ENCODE assay signal across 30 mouse cellular contexts in the genomic region with DNA sequence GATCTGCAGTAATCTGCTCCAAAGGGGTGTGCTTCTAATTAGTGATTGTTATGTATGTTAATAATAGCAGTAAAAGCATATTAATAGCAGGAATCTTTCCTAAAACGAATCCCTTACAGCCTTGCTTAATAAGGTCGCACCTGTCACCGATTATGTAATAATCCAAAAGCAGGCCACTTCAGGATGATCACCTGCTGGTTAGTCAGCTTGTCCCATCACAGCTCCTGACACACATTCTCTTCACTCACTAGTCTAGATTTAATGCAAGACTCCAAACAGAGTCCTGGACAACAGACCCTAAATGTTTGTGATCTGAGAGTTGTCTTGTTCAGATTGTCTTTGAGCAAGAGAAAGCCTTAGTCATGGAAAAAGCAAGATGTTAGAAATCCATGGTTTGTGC.
DNase-seq lines count a peak whose midpoint lies in the region; ATAC-seq and TF ChIP-seq lines count a peak whose summit lies in the region.
"Had no signal": no experiment of that assay in that cellular context is flagged by ENCODE, and none has a peak within 500 bp of the region (broad histone marks: within the 10 kb centered on the region; RNA-seq: fewer than 3 reads in every experiment).

No protein-coding gene starts in this region.

- TF ChIP-seq CTCF in forebrain, postnatal 0 days (IDR thresholded peaks at IDR 0.05; ENCODE audit: low read depth), result no peak
- TF ChIP-seq CTCF in cerebellum, adult 2 months (IDR thresholded peaks at IDR 0.05; ENCODE audit: borderline replicate concordance, insufficient read depth, low read depth, low read length), result no peak

- no peak for TF ChIP-seq POLR2A in cerebellum, adult 2 months (IDR thresholded peaks at IDR 0.05; ENCODE audit: borderline replicate concordance, insufficient read depth, low read length)

- H3K9ac ChIP-seq in forebrain, postnatal 0 days, result no peak overlapping the region
- no peak overlapping the region for H3K9ac ChIP-seq in midbrain, embryonic 15.5 days
- H3K9ac ChIP-seq: embryonic facial prominence, embryonic 13.5 days; forebrain, embryonic 13.5 days; heart, embryonic 12.5 days; heart, embryonic 15.5 days; hindbrain, embryonic 13.5 days had no signal

- no peak overlapping the region for H3K4me3 ChIP-seq in forebrain, embryonic 10.5 days
- H3K4me3 ChIP-seq in forebrain, postnatal 0 days (ENCODE audit: low read depth, low read length), result no peak overlapping the region
- no peak overlapping the region for H3K4me3 ChIP-seq in cerebellum, adult 2 months (replicated peaks; ENCODE audit: insufficient read depth, low read depth, low read length)
- H3K4me3 ChIP-seq in midbrain, embryonic 15.5 days, result no peak overlapping the region
- H3K4me3 ChIP-seq: embryonic facial prominence, embryonic 10.5 days; embryonic facial prominence, embryonic 13.5 days; erythroblast, embryonic 14.5 days; forebrain, embryonic 13.5 days; heart, embryonic 12.5 days; heart, embryonic 15.5 days; hindbrain, embryonic 10.5 days; hindbrain, embryonic 13.5 days had no signal

- H3K27ac ChIP-seq in forebrain, embryonic 10.5 days, result no peak overlapping the region
- no peak overlapping the region for H3K27ac ChIP-seq in forebrain, postnatal 0 days (ENCODE audit: low read depth, low read length)
- H3K27ac ChIP-seq in cerebellum, adult 2 months (ENCODE audit: insufficient read depth, low read length), result no peak overlapping the region
- no peak overlapping the region for H3K27ac ChIP-seq in midbrain, embryonic 15.5 days
- H3K27ac ChIP-seq: embryonic facial prominence, embryonic 10.5 days; embryonic facial prominence, embryonic 13.5 days; forebrain, embryonic 13.5 days; heart, embryonic 15.5 days; hindbrain, embryonic 10.5 days; hindbrain, embryonic 13.5 days had no signal

- H3K9me3 ChIP-seq in forebrain, embryonic 10.5 days, result no peaks in the 10 kb centered on the region
- H3K9me3 ChIP-seq in forebrain, postnatal 0 days (ENCODE audit: low read length), result no peaks in the 10 kb centered on the region
- H3K9me3 ChIP-seq in midbrain, embryonic 15.5 days, result no peaks in the 10 kb centered on the region
- H3K9me3 ChIP-seq: embryonic facial prominence, embryonic 10.5 days; embryonic facial prominence, embryonic 13.5 days; forebrain, embryonic 13.5 days; heart, embryonic 12.5 days; heart, embryonic 15.5 days; hindbrain, embryonic 10.5 days; hindbrain, embryonic 13.5 days had no signal

- 88% methylated on average over 3 of the region's 3 CpGs for WGBS in forebrain, embryonic 10.5 days
- 82% methylated on average over 3 of the region's 3 CpGs for WGBS in forebrain, postnatal 0 days
- WGBS in cerebellum, adult 2 months, result 11% methylated on average over 3 of the region's 3 CpGs
- 76% methylated on average over 3 of the region's 3 CpGs for WGBS in midbrain, embryonic 15.5 days

- H3K4me2 ChIP-seq in forebrain, postnatal 0 days (ENCODE audit: low read depth), result no peak overlapping the region
- H3K4me2 ChIP-seq in midbrain, embryonic 15.5 days, result no peak overlapping the region
- H3K4me2 ChIP-seq: embryonic facial prominence, embryonic 13.5 days; forebrain, embryonic 13.5 days; heart, embryonic 12.5 days; heart, embryonic 15.5 days; hindbrain, embryonic 13.5 days had no signal

- DNase-seq in cerebellum, postnatal 10 days, result no peak
- peak; percentile 3 for DNase-seq in forebrain, embryonic 10.5 days (ENCODE audit: extremely low spot score, low spot score)
- no peak for DNase-seq in forebrain, postnatal 0 days
- DNase-seq in cerebellum, adult 2 months, result peak; percentile 27 to 78
- peak; percentile 69 for DNase-seq in cerebellum, adult 9-11 months
- no peak for DNase-seq in frontal cortex, postnatal 36 days (ENCODE audit: low spot score in 2 of 2)
- DNase-seq: adrenal gland, adult 2 months; adrenal gland, postnatal 14 days; embryo, embryonic 11 days; gastrocnemius, postnatal 25 days; heart, adult 18-20 months; heart, postnatal 10 days; heart, postnatal 36 days; kidney, adult 18-20 months; kidney, adult 9 months had no signal

- no peaks in the 10 kb centered on the region for H3K36me3 ChIP-seq in forebrain, embryonic 10.5 days (replicated peaks)
- H3K36me3 ChIP-seq in forebrain, postnatal 0 days (ENCODE audit: insufficient read depth), result no peaks in the 10 kb centered on the region
- no peaks in the 10 kb centered on the region for H3K36me3 ChIP-seq in midbrain, embryonic 15.5 days (replicated peaks)
- H3K36me3 ChIP-seq: embryonic facial prominence, embryonic 10.5 days; embryonic facial prominence, embryonic 13.5 days; G1E; heart, embryonic 12.5 days; heart, embryonic 15.5 days; hindbrain, embryonic 10.5 days; hindbrain, embryonic 13.5 days had no signal

- no peaks in the 10 kb centered on the region for H3K27me3 ChIP-seq in forebrain, embryonic 10.5 days (ENCODE audit: poor library complexity, severe bottlenecking)
- H3K27me3 ChIP-seq in forebrain, postnatal 0 days (ENCODE audit: insufficient read depth, low read length), result no peaks in the 10 kb centered on the region
- no peaks in the 10 kb centered on the region for H3K27me3 ChIP-seq in cerebellum, adult 2 months (ENCODE audit: control insufficient read depth, insufficient read depth, low read length)
- no peaks in the 10 kb centered on the region for H3K27me3 ChIP-seq in midbrain, embryonic 15.5 days (replicated peaks)
- H3K27me3 ChIP-seq: embryonic facial prominence, embryonic 13.5 days; forebrain, embryonic 13.5 days; heart, embryonic 12.5 days; heart, embryonic 15.5 days; hindbrain, embryonic 13.5 days had no signal

- no peaks in the 10 kb centered on the region for H3K4me1 ChIP-seq in forebrain, embryonic 10.5 days
- no peaks in the 10 kb centered on the region for H3K4me1 ChIP-seq in forebrain, postnatal 0 days (ENCODE audit: insufficient read depth)
- H3K4me1 ChIP-seq in cerebellum, adult 2 months (ENCODE audit: control insufficient read depth, insufficient read depth, low read length), result peaks cover 11% of the 10 kb centered on the region; the same call in 1 of the 2 replicates
- no peaks in the 10 kb centered on the region for H3K4me1 ChIP-seq in midbrain, embryonic 15.5 days
- H3K4me1 ChIP-seq: embryonic facial prominence, embryonic 13.5 days; forebrain, embryonic 13.5 days; heart, embryonic 12.5 days; heart, embryonic 15.5 days; hindbrain, embryonic 10.5 days; hindbrain, embryonic 13.5 days had no signal

- ATAC-seq in cerebellum, adult (ENCODE audit: insufficient number of reproducible peaks, low FRiP score, low TSS enrichment), result peak; percentile 82
- no peak for ATAC-seq in forebrain, postnatal 0 days
- no peak for ATAC-seq in midbrain, embryonic 15.5 days (replicated peaks)
- ATAC-seq: forebrain, embryonic 13.5 days; forebrain, embryonic 16.5 days; hindbrain, embryonic 16.5 days; intestine, embryonic 16.5 days; Patski had no signal

Comparison
In these comparisons a context has a peak if more than half of its experiments do, and no peak if none do; other contexts are left out.
1. DNase-seq: peak in forebrain, embryonic 10.5 days (single experiment), cerebellum, adult 2 months (2 of 2) and cerebellum, adult 9-11 months (single experiment); none in cerebellum, postnatal 10 days (0 of 2), forebrain, postnatal 0 days (single experiment) and frontal cortex, postnatal 36 days (0 of 2).